Mouse (Mus musculus) lung, postnatal 0 days (tissue): ENCODE measurements around the gene Pth1r.

ENCODE experiments used
- CTCF ChIP-seq: IDR thresholded peaks from 2 replicates; pipeline ENCODE4 v1.5.1; 2016; ENCODE audit warnings: antibody characterized with exemption, mild to moderate bottlenecking
- EP300 ChIP-seq: IDR thresholded peaks from 2 replicates; pipeline ENCODE4 v1.6.1; 2016; ENCODE audit warnings: antibody characterized with exemption, mild to moderate bottlenecking, control low read depth

GRCm38 (mm10) chr9:110676492-110676911 lies 70.4 kb downstream of the Pth1r start:
- TF ChIP-seq CTCF (no peak), EP300 (no peak)
